Mouse (Mus musculus) hematopoietic stem cell, adult 5-6 weeks (primary cell): Measurements from ENCODE around the gene Lkaaear1. TPM values are rescaled to one million over a fixed set of nuclear protein-coding genes. Genes with fewer than 3 reads are reported as not detected.

Experiments used
- ATAC-seq, 2 experiments: fragments of 125-278 bp in 1 of 2; replicated peaks in 1 of 2; 2 replicates each; pipeline ENCODE4 v1.8.0; 2016 to 2017; ENCODE audit warnings: inconsistent platforms in 2 of 2, mild to moderate bottlenecking in 2 of 2, moderate number of reproducible peaks in 2 of 2, low read depth in 1 of 2, moderate TSS enrichment in 1 of 2; ENCODE audit not compliant: low FRiP score in 2 of 2, poor library complexity in 2 of 2, severe bottlenecking in 2 of 2, insufficient read depth in 1 of 2, low TSS enrichment in 1 of 2
- total RNA-seq: library from RNA; stranded (forward); fragments of 172-1452, 232-1000 nt; gene quantifications from 2 replicates; pipeline ENCODE4 v1.2.3, GENCODE M21; 2017

Lkaaear1 gene
- total RNA-seq, 1 experiment from 2014 or later = not detected

DNA sequence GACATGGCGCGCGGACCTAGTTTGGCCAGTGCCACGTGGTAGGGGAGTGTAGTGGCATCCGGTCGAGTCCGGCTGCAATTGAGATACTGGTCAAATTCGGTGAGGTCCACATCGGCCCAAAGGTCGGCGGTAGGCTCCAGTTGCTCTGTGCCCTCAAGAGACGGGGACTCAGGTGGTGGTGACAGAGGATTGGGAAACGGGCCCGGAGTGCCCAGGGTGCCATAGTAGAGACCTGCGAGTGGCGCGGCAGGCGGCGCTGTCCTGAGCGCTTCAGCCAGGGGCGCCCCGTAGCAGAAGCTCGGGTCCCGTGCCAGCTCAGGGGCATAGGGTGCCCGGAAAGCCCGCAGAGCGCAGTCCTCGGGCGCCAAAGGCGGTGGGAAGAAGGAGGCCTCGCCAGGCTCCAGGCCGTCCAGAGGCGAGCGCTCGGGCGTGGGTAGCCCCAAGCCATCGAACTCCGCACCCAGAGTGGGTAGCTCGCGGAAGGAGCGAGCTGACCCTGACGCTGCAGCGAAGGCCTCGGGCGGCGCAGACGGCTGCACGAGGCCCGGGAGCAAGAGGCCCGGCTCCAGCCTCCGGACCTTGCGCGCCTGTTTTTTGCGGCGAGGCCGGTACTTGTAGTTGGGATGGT is 27.8 kb downstream of the Lkaaear1 start:
- peak; percentile 7 to 50; a peak in 2 of 4 replicates for ATAC-seq

DNA sequence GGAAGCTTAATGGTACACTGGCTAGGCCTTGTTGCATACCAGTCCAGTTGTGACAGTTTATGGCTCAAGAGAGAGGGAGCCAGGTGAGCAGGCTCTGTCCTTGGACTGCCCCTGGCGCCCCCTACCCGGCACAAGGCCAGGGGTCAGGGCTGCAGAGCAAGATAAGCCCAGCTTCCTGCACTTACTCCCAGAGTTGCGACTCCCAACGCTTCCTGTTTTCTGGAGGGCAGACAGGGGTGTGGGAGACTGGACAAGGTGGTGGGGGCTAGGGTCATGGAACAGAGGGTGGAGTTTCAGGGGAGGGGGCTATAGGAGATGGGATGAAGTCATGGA is 35.0 kb downstream of the Lkaaear1 start:
- no peak for ATAC-seq

DNA sequence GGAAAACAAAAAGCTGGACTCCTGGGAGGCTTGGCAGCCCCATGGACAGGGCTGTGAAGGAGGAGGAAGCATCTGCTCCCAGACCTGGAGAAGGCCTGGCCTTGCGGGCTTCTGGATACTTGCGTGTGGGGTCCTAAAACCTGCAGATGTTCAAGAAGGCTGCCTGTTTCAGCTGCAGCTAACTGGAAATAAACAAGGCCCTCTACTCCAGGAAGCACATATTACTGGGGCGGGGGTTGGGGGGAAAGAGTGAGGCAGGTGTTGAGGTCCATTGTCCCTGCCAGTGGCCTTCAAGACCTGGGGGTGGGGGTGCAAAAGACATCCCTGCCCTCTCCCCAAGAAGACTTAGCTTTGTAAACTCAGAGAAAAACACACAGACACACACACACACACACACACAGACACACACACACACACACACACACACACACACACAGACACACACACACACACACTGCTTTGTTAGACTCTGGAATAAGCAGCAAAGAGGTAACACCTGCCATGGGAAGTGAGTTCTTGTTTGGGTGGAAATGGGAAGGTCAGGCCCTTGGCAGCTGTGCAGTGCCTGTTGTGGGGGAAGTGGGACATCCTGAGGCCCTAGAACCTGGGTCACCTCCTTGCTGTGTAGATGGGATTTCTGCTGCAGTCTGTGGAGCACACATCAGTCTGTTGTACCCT is 35.5 kb downstream of the Lkaaear1 start:
- ATAC-seq = no peak

GRCm38 (mm10) chr2:181659609-181660055 is 38.6 kb downstream of the Lkaaear1 start:
- peak; percentile 89 to 90 for ATAC-seq

- ATAC-seq = peak; percentile 56 to 65
These were observed 39.2 kb downstream of the Lkaaear1 start for GRCm38 (mm10) chr2:181658930-181659555.

DNA sequence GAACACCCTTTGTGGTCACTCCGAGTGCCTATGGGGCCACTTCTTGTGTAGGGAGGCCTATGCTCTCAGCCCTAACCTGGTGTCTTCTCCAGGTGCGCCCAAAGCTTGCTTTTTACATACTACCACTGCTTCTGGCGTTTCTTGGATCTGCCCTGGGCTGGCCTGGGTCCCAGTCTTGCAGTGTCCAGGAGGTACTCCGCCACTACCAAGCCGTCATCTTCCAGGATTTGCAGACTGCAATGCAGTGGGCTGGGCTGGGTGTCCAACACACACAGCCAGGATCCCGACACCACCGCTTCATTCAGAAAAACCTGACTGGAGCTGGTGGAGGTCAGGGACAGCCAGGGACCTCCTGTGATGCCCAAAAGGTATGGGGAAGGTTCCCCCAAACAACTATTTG is 39.7 kb downstream of the Lkaaear1 start:
- no peak for ATAC-seq

DNA sequence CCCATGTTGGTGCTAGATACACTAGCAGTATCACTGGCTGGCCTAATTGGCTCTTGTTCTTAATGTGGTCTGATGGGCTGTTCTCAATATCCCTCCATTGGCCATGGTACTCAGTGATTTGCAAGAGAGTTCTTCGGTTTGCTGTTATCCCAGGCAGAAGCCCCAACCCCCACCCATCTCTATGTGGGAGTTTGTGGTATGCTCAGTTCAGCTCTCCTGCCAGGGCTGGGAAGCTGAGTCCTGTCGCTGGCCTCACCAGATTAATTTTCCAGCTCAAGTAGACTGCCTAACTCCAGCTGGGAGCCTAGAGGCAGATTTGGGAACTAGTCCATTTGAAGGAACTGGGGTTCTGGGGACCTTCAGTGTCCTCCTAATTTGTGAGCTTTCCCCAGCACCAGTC is 40.8 kb downstream of the Lkaaear1 start:
- ATAC-seq = no peak

DNA sequence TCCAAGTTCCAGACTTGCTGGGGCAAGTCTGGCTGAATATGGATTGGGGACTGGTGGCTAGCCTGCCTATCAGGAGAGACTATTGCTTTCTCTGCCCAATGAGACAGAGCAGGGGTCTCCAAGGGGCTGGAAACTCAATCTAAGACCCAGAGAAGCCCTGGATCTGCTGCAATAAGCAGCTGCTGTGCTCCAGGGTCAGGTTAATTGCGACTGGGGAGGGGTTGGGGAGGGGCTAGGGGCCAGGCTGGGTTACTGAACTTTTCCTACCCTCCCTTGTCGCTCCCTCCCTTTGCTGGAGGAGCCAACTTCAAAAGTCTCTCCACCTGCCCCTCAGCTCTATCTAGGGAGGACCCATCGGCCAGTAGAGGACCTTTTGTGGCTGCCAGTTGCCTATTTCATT is 41.5 kb downstream of the Lkaaear1 start, which contains the start of gene Gm29797:
TSS of gene Gm29797 (plus strand) at position 301 of the 400 bp plus-strand sequence.
- ATAC-seq = no peak

DNA sequence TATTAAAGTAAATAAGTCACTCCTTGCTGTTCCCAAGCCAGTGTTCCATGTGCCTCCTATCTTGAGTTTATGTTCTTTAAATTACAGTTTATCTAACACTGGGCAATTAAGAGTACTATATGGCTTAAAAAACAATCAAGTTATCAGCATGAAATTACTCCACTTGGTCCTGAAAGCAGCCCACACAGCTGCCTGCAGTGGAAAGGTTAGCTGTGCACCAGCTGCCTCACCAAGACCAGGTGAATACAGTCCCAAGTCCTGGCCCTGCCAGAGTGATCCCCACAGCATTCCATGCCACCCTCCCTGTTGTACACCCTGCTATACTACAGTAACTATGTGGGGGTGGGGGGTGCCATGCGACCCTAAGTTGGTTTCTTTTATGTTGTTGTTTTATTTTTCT is 44.7 kb downstream of the Lkaaear1 start:
- ATAC-seq = no peak

DNA sequence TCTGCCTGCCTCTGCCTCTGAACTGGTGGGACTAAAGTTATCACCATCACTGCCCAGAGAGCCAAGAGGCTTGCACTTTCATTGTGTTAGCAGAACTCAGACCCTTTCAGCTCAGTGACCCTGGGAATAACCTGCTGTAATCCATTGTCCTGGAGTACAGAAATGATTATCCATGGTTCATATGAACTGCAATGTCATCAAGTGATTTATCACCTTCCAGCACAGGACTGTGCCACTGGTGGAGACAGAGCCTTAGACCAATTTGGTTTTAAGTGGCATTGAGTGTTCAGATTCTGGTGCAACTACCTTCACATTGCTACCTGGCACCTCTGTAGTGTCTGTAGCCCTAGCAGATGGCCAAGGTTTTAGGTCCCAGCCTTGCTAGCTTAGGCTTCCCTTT is 45.2 kb downstream of the Lkaaear1 start:
- no peak for ATAC-seq

DNA sequence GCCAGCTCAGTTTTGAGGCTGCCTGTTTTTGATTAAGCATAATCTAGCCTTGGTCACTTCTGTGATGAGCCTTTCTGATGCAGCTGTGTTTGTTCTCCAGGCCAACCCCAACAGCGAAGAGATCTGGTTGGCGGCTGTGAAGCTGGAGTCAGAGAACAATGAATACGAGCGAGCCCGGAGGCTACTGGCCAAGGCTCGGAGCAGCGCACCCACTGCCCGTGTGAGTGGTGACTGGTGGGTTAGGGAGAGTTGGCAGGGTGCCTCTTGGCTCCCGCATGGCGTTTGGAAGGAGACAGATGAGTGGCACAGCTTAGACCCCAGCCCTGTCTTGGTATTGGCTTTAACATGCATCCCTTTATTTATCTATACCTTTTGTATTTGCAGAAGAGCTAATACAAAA is 49.3 kb downstream of the Lkaaear1 start:
- ATAC-seq = no peak

Other genes starting within 250 kb of the Lkaaear1 start
- 1.3 and 6.0 TPM in 2 replicates for gene Zbtb46, start 239.0 kb downstream of the Lkaaear1 start, total RNA-seq
- gene Abhd16b, start 205.2 kb downstream of the Lkaaear1 start, total RNA-seq = not detected in 2 replicates
- gene Tpd52l2, start 201.3 kb downstream of the Lkaaear1 start, total RNA-seq = 118 and 129 TPM in 2 replicates
- 36.9 and 43.1 TPM in 2 replicates for gene Dnajc5, start 178.0 kb downstream of the Lkaaear1 start, total RNA-seq
- gene Uckl1, start 113.5 kb downstream of the Lkaaear1 start, total RNA-seq = 66.1 and 82.4 TPM in 2 replicates
- gene Prpf6, start 106.6 kb downstream of the Lkaaear1 start, total RNA-seq = 74.3 and 120 TPM in 2 replicates
- gene Zfp512b, start 105.6 kb downstream of the Lkaaear1 start, total RNA-seq = 17.1 and 40.2 TPM in 2 replicates
- 9.0 and 9.2 TPM in 2 replicates for gene Samd10, start 99.2 kb downstream of the Lkaaear1 start, total RNA-seq
- gene Gm29797, start 41.4 kb downstream of the Lkaaear1 start, total RNA-seq = not detected in 2 replicates
- 0.25 TPM in 1 of 2 replicates, not detected in the other for gene Sox18, start 26.8 kb downstream of the Lkaaear1 start, total RNA-seq
- gene Tcea2, start 18.1 kb downstream of the Lkaaear1 start, total RNA-seq = 9.1 and 22.7 TPM in 2 replicates
- gene Rgs19, start 4.5 kb downstream of the Lkaaear1 start, total RNA-seq = 89.7 and 90.4 TPM in 2 replicates
- 0.75 TPM in 1 of 2 replicates, not detected in the other for gene Oprl1, start 16.6 kb upstream of the Lkaaear1 start, total RNA-seq
- not detected in 2 replicates for gene Myt1, start 64.9 kb upstream of the Lkaaear1 start, total RNA-seq
- gene Pcmtd2, start 139.4 kb upstream of the Lkaaear1 start, total RNA-seq = 59.8 and 60.1 TPM in 2 replicates
- 29.7 and 44.0 TPM in 2 replicates for gene Polr3k, start 165.9 kb upstream of the Lkaaear1 start, total RNA-seq